Mouse (Mus musculus): Measurements from ENCODE around the gene Chd8.
A peak's percentile ranks its signal among the peaks of the same experiment; 100 is the strongest.

Chd8 gene

GRCm38 (mm10) chr14:52198141-52198540 is 59.4 kb downstream of the Chd8 start:
- DNase-seq: no peak

GRCm38 (mm10) chr14:52197156-52197878 is 60.3 kb downstream of the Chd8 start, which contains the start of gene Supt16:
Supt16 (minus strand) TSS chr14:52197416.
- DNase-seq: peak; percentile 87

- DNase-seq: no peak
These were observed 61.1 kb downstream of the Chd8 start for GRCm38 (mm10) chr14:52196230-52197155.

- DNase-seq: peak; percentile 59
These were observed 61.9 kb downstream of the Chd8 start for GRCm38 (mm10) chr14:52195691-52196090.

- DNase-seq: peak; percentile 42
These were observed 66.7 kb downstream of the Chd8 start for GRCm38 (mm10) chr14:52190740-52191359.

- no peak for DNase-seq
These were observed 68.1 kb downstream of the Chd8 start for GRCm38 (mm10) chr14:52189519-52189918.

- no peak for DNase-seq
These were observed 68.8 kb downstream of the Chd8 start for GRCm38 (mm10) chr14:52188788-52189187.

GRCm38 (mm10) chr14:52166571-52166970 is 91.0 kb downstream of the Chd8 start:
- no peak for DNase-seq

GRCm38 (mm10) chr14:52160911-52161310 is 96.7 kb downstream of the Chd8 start:
- no peak for DNase-seq

- no peak for DNase-seq
These were observed 102.6 kb downstream of the Chd8 start for GRCm38 (mm10) chr14:52155008-52155407.

- no peak for DNase-seq
These were observed 105.0 kb downstream of the Chd8 start for GRCm38 (mm10) chr14:52152613-52153012.

GRCm38 (mm10) chr14:52152179-52152578 is 105.4 kb downstream of the Chd8 start:
- DNase-seq: no peak

- no peak for DNase-seq
These were observed 107.7 kb downstream of the Chd8 start for GRCm38 (mm10) chr14:52149888-52150287.

Data from kidney, postnatal 14 days (tissue).